Comparison of ENCODE assay signal across 8 mouse cellular contexts in genomic region chr2:117121984-117122605, GRCm38 (mm10). TPM values are rescaled to one million over a fixed set of nuclear protein-coding genes. Genes with fewer than 3 reads are reported as not detected.
A peak's percentile ranks its signal among the peaks of the same experiment; 100 is the strongest.
DNase-seq lines count a peak whose midpoint lies in the region; ATAC-seq and TF ChIP-seq lines count a peak whose summit lies in the region.

No protein-coding gene starts in this region.

- 0 out of 2 replicates have a peak, but pooled peaks cover 3% of the 10 kb centered on the region for H3K4me1 ChIP-seq in lung, embryonic 14.5 days (ENCODE audit: insufficient read depth)
- H3K4me1 ChIP-seq in hindbrain, embryonic 13.5 days (replicated peaks), result peaks cover 24% of the 10 kb centered on the region
- no peaks in the 10 kb centered on the region; the same call in 1 of the 2 replicates for H3K4me1 ChIP-seq in midbrain, postnatal 0 days (ENCODE audit: insufficient read depth, low read length)

- H3K4me3 ChIP-seq in lung, embryonic 14.5 days (ENCODE audit: low read depth, low read length), result peak overlapping the region; percentile 100
- peak overlapping the region; percentile 89 for H3K4me3 ChIP-seq in hindbrain, embryonic 13.5 days
- peak overlapping the region; percentile 96 for H3K4me3 ChIP-seq in midbrain, postnatal 0 days (ENCODE audit: low read depth, low read length)

- no peak for TF ChIP-seq CTCF in lung, embryonic 14.5 days (IDR thresholded peaks at IDR 0.05; ENCODE audit: low read depth)
- no peak for TF ChIP-seq CTCF in midbrain, postnatal 0 days (IDR thresholded peaks at IDR 0.05)

- peak overlapping the region; percentile 77 for H3K4me2 ChIP-seq in lung, embryonic 14.5 days
- H3K4me2 ChIP-seq in hindbrain, embryonic 13.5 days, result peak overlapping the region; percentile 72
- H3K4me2 ChIP-seq in midbrain, postnatal 0 days (ENCODE audit: low read depth, low read length, poor library complexity, severe bottlenecking), result peak overlapping the region; percentile 68

- no peak for ATAC-seq in lung, embryonic 14.5 days (ENCODE audit: insufficient read depth)
- no peak for ATAC-seq in hindbrain, embryonic 13.5 days (ENCODE audit: low FRiP score)
- ATAC-seq in midbrain, postnatal 0 days (ENCODE audit: low FRiP score), result no peak

- WGBS in lung, embryonic 14.5 days, result under 1% methylated on average over 19 of the region's 19 CpGs
- under 1% methylated on average over 19 of the region's 19 CpGs for WGBS in hindbrain, embryonic 13.5 days
- WGBS in midbrain, postnatal 0 days, result under 1% methylated on average over 19 of the region's 19 CpGs

- H3K9me3 ChIP-seq in lung, embryonic 14.5 days (ENCODE audit: low read depth, low read length), result no peaks in the 10 kb centered on the region
- H3K9me3 ChIP-seq in hindbrain, embryonic 13.5 days, result no peaks in the 10 kb centered on the region
- no peaks in the 10 kb centered on the region for H3K9me3 ChIP-seq in midbrain, postnatal 0 days (ENCODE audit: low read length)

- DNase-seq in lung, embryonic 14.5 days, result peak; percentile 36
- no peak for DNase-seq in lung, postnatal 14 days
- DNase-seq in c-Kit-positive CD71-positive TER-119-positive erythroid progenitor cells, embryonic 14.5 days (ENCODE audit: low spot score), result peak; percentile 31
- DNase-seq in midbrain, postnatal 0 days (ENCODE audit: low spot score), result peak; percentile 20
- no peak for DNase-seq in left cerebral cortex, adult 9 months (ENCODE audit: low spot score in 2 of 2)
- no peak for DNase-seq in ovary, postnatal 36 days (ENCODE audit: low spot score)
- no peak for DNase-seq in B cell, adult 2 months

- H3K27ac ChIP-seq in lung, embryonic 14.5 days (ENCODE audit: low read depth), result peak overlapping the region; percentile 100
- peak overlapping the region; percentile 99 for H3K27ac ChIP-seq in hindbrain, embryonic 13.5 days
- peak overlapping the region; percentile 99 for H3K27ac ChIP-seq in midbrain, postnatal 0 days (ENCODE audit: low read depth, low read length)

- H3K9ac ChIP-seq in lung, embryonic 14.5 days, result peak overlapping the region; percentile 99
- H3K9ac ChIP-seq in hindbrain, embryonic 13.5 days, result peak overlapping the region; percentile 99
- peak overlapping the region; percentile 99 for H3K9ac ChIP-seq in midbrain, postnatal 0 days (replicated peaks; ENCODE audit: low read length, poor library complexity, severe bottlenecking)

- no peaks in the 10 kb centered on the region for H3K27me3 ChIP-seq in lung, embryonic 14.5 days (ENCODE audit: insufficient read depth, low read length)
- H3K27me3 ChIP-seq in hindbrain, embryonic 13.5 days, result no peaks in the 10 kb centered on the region
- no peaks in the 10 kb centered on the region for H3K27me3 ChIP-seq in midbrain, postnatal 0 days (ENCODE audit: insufficient read depth, low read length)

- H3K36me3 ChIP-seq in lung, embryonic 14.5 days (ENCODE audit: insufficient read depth), result no peaks in the 10 kb centered on the region
- H3K36me3 ChIP-seq in hindbrain, embryonic 13.5 days, result no peaks in the 10 kb centered on the region
- H3K36me3 ChIP-seq in midbrain, postnatal 0 days (ENCODE audit: insufficient read depth, low read length), result no peaks in the 10 kb centered on the region

RNA-seq across cellular contexts. Expression of gene Spred1, which starts 0.9 kb away (rescaled TPM):
- polyA plus RNA-seq in lung, embryonic 14.5 days (2014; fragmentation: Nextera tagmentation; extraction: Ambion mirVana), result 33.6 and 33.7 TPM in 2 replicates
- 7.2 and 9.2 TPM in 2 replicates for polyA plus RNA-seq in hindbrain, embryonic 13.5 days (2015; fragmentation: Nextera tagmentation; extraction: Ambion mirVana)
- total RNA-seq in midbrain, postnatal 0 days (2014; rRNA removed), result 46.7 and 59.3 TPM in 2 replicates
- 10.7 and 12.9 TPM in 2 replicates for polyA plus RNA-seq in midbrain, postnatal 0 days (2015; fragmentation: Nextera tagmentation; extraction: Ambion mirVana)

Comparison
In these comparisons a context has a peak if more than half of its experiments do, and no peak if none do; other contexts are left out.
1. DNase-seq: peak in lung, embryonic 14.5 days (single experiment), c-Kit-positive CD71-positive TER-119-positive erythroid progenitor cells, embryonic 14.5 days (single experiment) and midbrain, postnatal 0 days (single experiment); none in lung, postnatal 14 days (single experiment), left cerebral cortex, adult 9 months (0 of 2), ovary, postnatal 36 days (single experiment) and B cell, adult 2 months (0 of 2).
2. Peak in every context shown above with its lines, with median percentiles within 50 percentile points of each other: H3K27ac ChIP-seq, H3K4me2 ChIP-seq, H3K4me3 ChIP-seq and H3K9ac ChIP-seq.